Comparison of ENCODE assay signal across 17 mouse cellular contexts in the genomic region with DNA sequence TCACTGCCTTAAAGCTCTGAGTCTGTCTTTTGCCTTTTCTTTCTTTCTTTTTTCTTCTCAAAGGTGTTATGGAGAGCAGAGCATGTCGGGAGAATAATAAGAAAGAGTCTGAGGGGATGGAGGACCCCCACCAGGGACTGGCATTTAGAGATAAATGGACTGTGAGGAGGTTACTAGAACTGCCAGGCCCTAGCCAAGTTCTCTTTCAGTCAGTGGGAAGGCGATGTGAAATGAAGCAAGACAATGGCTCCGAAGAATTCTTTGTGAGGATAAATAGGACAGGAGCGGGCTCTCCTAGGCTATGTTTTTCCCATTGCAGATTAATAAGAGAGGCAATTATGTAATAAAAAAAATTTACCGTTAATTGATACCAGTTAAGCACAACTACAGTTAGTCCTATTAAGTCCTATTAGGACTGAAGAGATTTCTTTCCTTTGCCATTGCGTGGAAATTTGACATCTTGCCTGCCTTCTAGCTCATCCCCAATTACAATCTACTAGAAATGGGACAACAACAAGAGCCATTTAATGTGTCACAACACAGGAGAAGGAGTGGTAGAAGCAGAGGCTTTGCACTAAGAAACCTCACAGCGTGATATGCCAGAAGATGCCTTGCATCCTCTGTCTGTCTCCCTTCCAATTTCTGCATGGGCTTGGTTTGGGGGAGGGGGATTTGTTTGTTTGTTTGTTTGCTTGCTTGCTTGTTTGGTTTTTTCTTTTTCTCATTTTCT.
A peak's percentile ranks its signal among the peaks of the same experiment; 100 is the strongest.
DNase-seq lines count a peak whose midpoint lies in the region; ATAC-seq and TF ChIP-seq lines count a peak whose summit lies in the region.
"Had no signal": no experiment of that assay in that cellular context is flagged by ENCODE, and none has a peak within 500 bp of the region (broad histone marks: within the 10 kb centered on the region; RNA-seq: fewer than 3 reads in every experiment).

No protein-coding gene starts in this region.

- H3K27ac ChIP-seq in cortical plate, adult 2 months (ENCODE audit: insufficient read depth, low read length) = peak overlapping the region; percentile 73
- H3K27ac ChIP-seq in forebrain, embryonic 12.5 days = peak overlapping the region; percentile 87
- peak overlapping the region; percentile 56; the same call in 1 of the 2 replicates for H3K27ac ChIP-seq in hindbrain, embryonic 15.5 days (replicated peaks)
- H3K27ac ChIP-seq in midbrain, postnatal 0 days (ENCODE audit: low read depth, low read length) = no peak overlapping the region; the same call in 1 of the 2 replicates
- H3K27ac ChIP-seq: macrophage; stomach, embryonic 15.5 days had no signal

- TF ChIP-seq POLR2A in cortical plate, adult 2 months (IDR thresholded peaks at IDR 0.05; ENCODE audit: extremely low read depth, insufficient read depth, low read length) = no peak

- no peaks in the 10 kb centered on the region for H3K27me3 ChIP-seq in forebrain, embryonic 12.5 days
- no peaks in the 10 kb centered on the region for H3K27me3 ChIP-seq in hindbrain, embryonic 15.5 days
- no peaks in the 10 kb centered on the region for H3K27me3 ChIP-seq in midbrain, postnatal 0 days (ENCODE audit: insufficient read depth, low read length)
- H3K27me3 ChIP-seq: stomach, embryonic 15.5 days had no signal

- ATAC-seq in forebrain, embryonic 12.5 days (ENCODE audit: low FRiP score) = peak; percentile 42; the same call in 1 of the 2 replicates
- 0 out of 2 replicates have a peak, but pooled peaks have one; percentile 54 for ATAC-seq in hindbrain, embryonic 15.5 days (ENCODE audit: low FRiP score, low read depth)
- ATAC-seq in midbrain, postnatal 0 days (ENCODE audit: low FRiP score) = no peak
- ATAC-seq: intestine, postnatal 0 days had no signal

- no peaks in the 10 kb centered on the region for H3K9me3 ChIP-seq in forebrain, embryonic 12.5 days
- no peaks in the 10 kb centered on the region for H3K9me3 ChIP-seq in hindbrain, embryonic 15.5 days
- no peaks in the 10 kb centered on the region for H3K9me3 ChIP-seq in midbrain, postnatal 0 days (ENCODE audit: low read length)
- H3K9me3 ChIP-seq: stomach, embryonic 15.5 days had no signal

- no peaks in the 10 kb centered on the region for H3K36me3 ChIP-seq in forebrain, embryonic 12.5 days (replicated peaks)
- no peaks in the 10 kb centered on the region for H3K36me3 ChIP-seq in hindbrain, embryonic 15.5 days
- H3K36me3 ChIP-seq in midbrain, postnatal 0 days (ENCODE audit: insufficient read depth, low read length) = no peaks in the 10 kb centered on the region
- H3K36me3 ChIP-seq: stomach, embryonic 15.5 days had no signal

- H3K4me2 ChIP-seq in forebrain, embryonic 12.5 days = 0 out of 2 replicates have a peak overlapping the region, but pooled peaks have one; percentile 19
- H3K4me2 ChIP-seq in hindbrain, embryonic 15.5 days = no peak overlapping the region
- no peak overlapping the region for H3K4me2 ChIP-seq in midbrain, postnatal 0 days (ENCODE audit: low read depth, low read length, poor library complexity, severe bottlenecking)
- H3K4me2 ChIP-seq: stomach, embryonic 15.5 days had no signal

- H3K4me1 ChIP-seq in cortical plate, adult 2 months (ENCODE audit: control insufficient read depth, insufficient read depth, low read length) = no peaks in the 10 kb centered on the region
- peaks cover 43% of the 10 kb centered on the region for H3K4me1 ChIP-seq in forebrain, embryonic 12.5 days
- peaks cover 20% of the 10 kb centered on the region for H3K4me1 ChIP-seq in hindbrain, embryonic 15.5 days (replicated peaks)
- no peaks in the 10 kb centered on the region for H3K4me1 ChIP-seq in midbrain, postnatal 0 days (ENCODE audit: insufficient read depth, low read length)
- H3K4me1 ChIP-seq: stomach, embryonic 15.5 days had no signal

- DNase-seq in midbrain, postnatal 0 days (ENCODE audit: low spot score) = peak; percentile 37
- DNase-seq in right cerebral cortex, postnatal 25 days = no peak
- DNase-seq in frontal cortex, postnatal 14 days (ENCODE audit: low spot score in 2 of 2) = no peak
- DNase-seq in urinary bladder, postnatal 4 days (ENCODE audit: low spot score in 2 of 2) = no peak
- DNase-seq in spleen, postnatal 10 days (ENCODE audit: low spot score in 2 of 2) = no peak
- DNase-seq: adrenal gland, postnatal 10 days; heart, postnatal 14 days; kidney, postnatal 10 days; lung, adult 2 months; thymus, postnatal 36 days had no signal

- 11% methylated on average over 7 of the region's 7 CpGs for WGBS in forebrain, embryonic 12.5 days
- WGBS in hindbrain, embryonic 15.5 days = 22% methylated on average over 7 of the region's 7 CpGs
- 35% methylated on average over 7 of the region's 7 CpGs for WGBS in midbrain, postnatal 0 days

- H3K9ac ChIP-seq in forebrain, embryonic 12.5 days = no peak overlapping the region
- H3K9ac ChIP-seq in hindbrain, embryonic 15.5 days = no peak overlapping the region
- H3K9ac ChIP-seq in midbrain, postnatal 0 days (replicated peaks; ENCODE audit: low read length, poor library complexity, severe bottlenecking) = no peak overlapping the region
- H3K9ac ChIP-seq: stomach, embryonic 15.5 days had no signal

- TF ChIP-seq CTCF in cortical plate, adult 2 months (IDR thresholded peaks at IDR 0.05; ENCODE audit: extremely low read depth, insufficient read depth, low read length) = no peak
- TF ChIP-seq CTCF in midbrain, postnatal 0 days (IDR thresholded peaks at IDR 0.05) = no peak

- no peak overlapping the region for H3K4me3 ChIP-seq in cortical plate, adult 2 months (ENCODE audit: insufficient read depth, low read length)
- no peak overlapping the region for H3K4me3 ChIP-seq in forebrain, embryonic 12.5 days (replicated peaks)
- no peak overlapping the region for H3K4me3 ChIP-seq in hindbrain, embryonic 15.5 days
- H3K4me3 ChIP-seq in midbrain, postnatal 0 days (ENCODE audit: low read depth, low read length) = no peak overlapping the region
- H3K4me3 ChIP-seq: erythroblast, embryonic 14.5 days; stomach, embryonic 15.5 days had no signal
